Mouse (Mus musculus): ENCODE results near the gene Tnni2. TPM values are rescaled to one million over a fixed set of nuclear protein-coding genes. Genes with fewer than 3 reads are reported as not detected.

The Tnni2 gene
- polyA plus RNA-seq, 1 experiment from 2014 or later, result 136 TPM

- no peaks in the 10 kb centered on the region for H3K27me3 ChIP-seq
- peak overlapping the region; percentile 92 for H3K27ac ChIP-seq
- peak; percentile 14; the same call in 1 of the 2 replicates for ATAC-seq (ENCODE audit: insufficient number of reproducible peaks, low FRiP score, low TSS enrichment, low read depth)
- H3K4me1 ChIP-seq, result peaks cover 75% of the 10 kb centered on the region
- H3K9ac ChIP-seq, result no peak overlapping the region
- no peak overlapping the region for H3K4me2 ChIP-seq
- WGBS, result 27% methylated on average over 19 of the region's 19 CpGs
- no peaks in the 10 kb centered on the region for H3K9me3 ChIP-seq
- H3K36me3 ChIP-seq, result no peaks in the 10 kb centered on the region
- H3K4me3 ChIP-seq, result no peak overlapping the region
Observed at GRCm38 (mm10) chr7:142433623-142434022, 8.0 kb upstream of the Tnni2 start.

GRCm38 (mm10) chr7:142434137-142434865 lies 7.3 kb upstream of the Tnni2 start, which contains the start of gene Syt8:
TSS of gene Syt8 (plus strand) at chr7:142434850.
- no peak for ATAC-seq (ENCODE audit: insufficient number of reproducible peaks, low FRiP score, low TSS enrichment, low read depth)
- no peak within 1 kb of the TSS for H3K9ac ChIP-seq
- H3K27ac ChIP-seq, result peak within 1 kb of the TSS; percentile 92
- H3K4me1 ChIP-seq, result peaks cover 68% of the 10 kb centered on the region
- no peaks in the 10 kb centered on the region for H3K9me3 ChIP-seq
- H3K4me3 ChIP-seq, result no peak within 1 kb of the TSS
- no peak within 1 kb of the TSS for H3K4me2 ChIP-seq
- H3K27me3 ChIP-seq, result no peaks in the 10 kb centered on the region
- no peaks in the 10 kb centered on the region for H3K36me3 ChIP-seq
- WGBS, result 70% methylated on average over 10 of the region's 10 CpGs

GRCm38 (mm10) chr7:142435524-142435923 lies 6.1 kb upstream of the Tnni2 start:
- no peak overlapping the region for H3K9ac ChIP-seq
- WGBS, result 27% methylated on average over 4 of the region's 4 CpGs
- H3K4me1 ChIP-seq, result peaks cover 67% of the 10 kb centered on the region
- no peaks in the 10 kb centered on the region for H3K9me3 ChIP-seq
- ATAC-seq (ENCODE audit: insufficient number of reproducible peaks, low FRiP score, low TSS enrichment, low read depth), result no peak
- H3K36me3 ChIP-seq, result no peaks in the 10 kb centered on the region
- H3K27me3 ChIP-seq, result no peaks in the 10 kb centered on the region
- no peak overlapping the region for H3K4me2 ChIP-seq
- no peak overlapping the region for H3K4me3 ChIP-seq
- peak overlapping the region; percentile 92 for H3K27ac ChIP-seq

GRCm38 (mm10) chr7:142437324-142437723 lies 4.3 kb upstream of the Tnni2 start:
- 69% methylated on average over 5 of the region's 5 CpGs for WGBS
- H3K4me1 ChIP-seq, result peaks cover 73% of the 10 kb centered on the region
- no peak overlapping the region for H3K4me3 ChIP-seq
- H3K27me3 ChIP-seq, result no peaks in the 10 kb centered on the region
- H3K4me2 ChIP-seq, result no peak overlapping the region
- H3K9ac ChIP-seq, result no peak overlapping the region
- ATAC-seq (ENCODE audit: insufficient number of reproducible peaks, low FRiP score, low TSS enrichment, low read depth), result no peak
- no peaks in the 10 kb centered on the region for H3K36me3 ChIP-seq
- no peaks in the 10 kb centered on the region for H3K9me3 ChIP-seq
- H3K27ac ChIP-seq, result peak overlapping the region; percentile 80

- ATAC-seq (ENCODE audit: insufficient number of reproducible peaks, low FRiP score, low TSS enrichment, low read depth), result no peak
- peaks cover 62% of the 10 kb centered on the region for H3K4me1 ChIP-seq
Observed at GRCm38 (mm10) chr7:142439966-142440365, 1.6 kb upstream of the Tnni2 start.

GRCm38 (mm10) chr7:142440657-142441114 lies 922 bp upstream of the Tnni2 start:
- Histone ChIP-seq H3K4me1 (peaks cover 56% of the 10 kb centered on the region), H3K9ac (0 out of 2 replicates have a peak overlapping the region, but pooled peaks have one; percentile 15), H3K4me3 (no peak overlapping the region), H3K27me3 (no peaks in the 10 kb centered on the region), H3K4me2 (0 out of 2 replicates have a peak overlapping the region, but pooled peaks have one; percentile 17), H3K36me3 (no peaks in the 10 kb centered on the region), H3K27ac (peak overlapping the region; percentile 90), H3K9me3 (no peaks in the 10 kb centered on the region)
- ATAC-seq (ENCODE audit: insufficient number of reproducible peaks, low FRiP score, low TSS enrichment, low read depth), result peak; percentile 81
- WGBS, result 29% methylated on average over 5 of the region's 5 CpGs

More at GRCm38 (mm10) chr7:142439966-142440365, 1.6 kb upstream of the Tnni2 start:
- Histone ChIP-seq H3K27ac (peak overlapping the region; percentile 90), H3K9me3 (no peaks in the 10 kb centered on the region), H3K27me3 (no peaks in the 10 kb centered on the region), H3K4me3 (no peak overlapping the region), H3K36me3 (no peaks in the 10 kb centered on the region), H3K4me2 (no peak overlapping the region), H3K9ac (no peak overlapping the region)
- 72% methylated on average over 14 of the region's 14 CpGs for WGBS

GRCm38 (mm10) chr7:142442081-142442907 lies 686 bp downstream of the Tnni2 start:
- ATAC-seq (ENCODE audit: insufficient number of reproducible peaks, low FRiP score, low TSS enrichment, low read depth), result no peak
- WGBS, result 66% methylated on average over 9 of the region's 9 CpGs
- no peak overlapping the region for H3K4me2 ChIP-seq
- peaks cover 44% of the 10 kb centered on the region for H3K4me1 ChIP-seq
- no peaks in the 10 kb centered on the region for H3K9me3 ChIP-seq
- no peaks in the 10 kb centered on the region for H3K27me3 ChIP-seq
- no peak overlapping the region for H3K4me3 ChIP-seq
- H3K9ac ChIP-seq, result no peak overlapping the region
- no peaks in the 10 kb centered on the region for H3K36me3 ChIP-seq
- H3K27ac ChIP-seq, result peak overlapping the region; percentile 90

GRCm38 (mm10) chr7:142442908-142443420 lies 1.4 kb downstream of the Tnni2 start:
- no peak overlapping the region for H3K4me2 ChIP-seq
- 0 out of 2 replicates have a peak overlapping the region, but pooled peaks have one; percentile 90 for H3K27ac ChIP-seq
- H3K4me3 ChIP-seq, result no peak overlapping the region
- no peak overlapping the region for H3K9ac ChIP-seq
- WGBS, result 94% methylated on average over 7 of the region's 7 CpGs
- peaks cover 40% of the 10 kb centered on the region for H3K4me1 ChIP-seq
- no peak for ATAC-seq (ENCODE audit: insufficient number of reproducible peaks, low FRiP score, low TSS enrichment, low read depth)
- H3K9me3 ChIP-seq, result no peaks in the 10 kb centered on the region
- H3K36me3 ChIP-seq, result no peaks in the 10 kb centered on the region
- H3K27me3 ChIP-seq, result no peaks in the 10 kb centered on the region

GRCm38 (mm10) chr7:142443474-142443873 lies 1.9 kb downstream of the Tnni2 start:
- H3K4me1 ChIP-seq, result peaks cover 38% of the 10 kb centered on the region
- no peaks in the 10 kb centered on the region for H3K36me3 ChIP-seq
- H3K9me3 ChIP-seq, result no peaks in the 10 kb centered on the region
- no peak overlapping the region for H3K4me2 ChIP-seq
- no peak overlapping the region for H3K9ac ChIP-seq
- ATAC-seq (ENCODE audit: insufficient number of reproducible peaks, low FRiP score, low TSS enrichment, low read depth), result no peak
- H3K27ac ChIP-seq, result no peak overlapping the region
- no peaks in the 10 kb centered on the region for H3K27me3 ChIP-seq
- WGBS, result 90% methylated on average over 5 of the region's 5 CpGs
- no peak overlapping the region for H3K4me3 ChIP-seq

- Histone ChIP-seq H3K27me3 (no peaks in the 10 kb centered on the region), H3K36me3 (no peaks in the 10 kb centered on the region), H3K27ac (no peak overlapping the region), H3K4me2 (no peak overlapping the region), H3K4me1 (peaks cover 38% of the 10 kb centered on the region), H3K9ac (no peak overlapping the region), H3K9me3 (no peaks in the 10 kb centered on the region), H3K4me3 (no peak overlapping the region)
- 92% methylated on average over 6 of the region's 6 CpGs for WGBS
- ATAC-seq (ENCODE audit: insufficient number of reproducible peaks, low FRiP score, low TSS enrichment, low read depth), result no peak
Observed at GRCm38 (mm10) chr7:142444171-142444570, 2.6 kb downstream of the Tnni2 start.

GRCm38 (mm10) chr7:142445324-142445723 lies 3.7 kb downstream of the Tnni2 start:
- no peak overlapping the region for H3K4me2 ChIP-seq
- no peak overlapping the region for H3K27ac ChIP-seq
- no peaks in the 10 kb centered on the region for H3K27me3 ChIP-seq
- H3K36me3 ChIP-seq, result no peaks in the 10 kb centered on the region
- no peak overlapping the region for H3K9ac ChIP-seq
- H3K9me3 ChIP-seq, result no peaks in the 10 kb centered on the region
- ATAC-seq (ENCODE audit: insufficient number of reproducible peaks, low FRiP score, low TSS enrichment, low read depth), result no peak
- H3K4me1 ChIP-seq, result peaks cover 29% of the 10 kb centered on the region
- no peak overlapping the region for H3K4me3 ChIP-seq
- 78% methylated on average over 6 of the region's 6 CpGs for WGBS

- no peaks in the 10 kb centered on the region for H3K27me3 ChIP-seq
- no peaks in the 10 kb centered on the region for H3K9me3 ChIP-seq
- no peak overlapping the region for H3K9ac ChIP-seq
- ATAC-seq (ENCODE audit: insufficient number of reproducible peaks, low FRiP score, low TSS enrichment, low read depth), result no peak
- no peaks in the 10 kb centered on the region for H3K36me3 ChIP-seq
- H3K4me3 ChIP-seq, result no peak overlapping the region
- H3K27ac ChIP-seq, result no peak overlapping the region
- no peak overlapping the region for H3K4me2 ChIP-seq
- WGBS, result 87% methylated on average over 4 of the region's 4 CpGs
- H3K4me1 ChIP-seq, result peaks cover 20% of the 10 kb centered on the region
Observed at GRCm38 (mm10) chr7:142446264-142446663, 4.7 kb downstream of the Tnni2 start.
